Mouse (Mus musculus): ENCODE results near the gene Slc12a4. TPM values are rescaled to one million over a fixed set of nuclear protein-coding genes. Genes with fewer than 3 reads are reported as not detected.
"Not testable (repeated sequence)": the region's sequence is repeated elsewhere in the genome, so short reads cannot be mapped to it uniquely, and the experiment has no call there.

Slc12a4 gene
- polyA plus RNA-seq, 2 experiments, result 46.0 to 116 TPM

- TF ChIP-seq POLR2A (IDR thresholded peaks at IDR 0.05; ENCODE audit: borderline replicate concordance, extremely low read depth, insufficient read depth, insufficient read length), result no peak
- ATAC-seq (ENCODE audit: low FRiP score, low read depth) (peak; percentile 73), DNase-seq (ENCODE audit: low spot score) (peak; percentile 81)
- Histone ChIP-seq H3K9ac (ENCODE audit: low read depth, low read length, severe bottlenecking) (peak within 1 kb of the TSS; percentile 7; the same call in 1 of the 2 replicates), H3K4me3 (replicated peaks; ENCODE audit: low read length) (no peak within 1 kb of the TSS), H3K4me1 (ENCODE audit: control insufficient read depth, insufficient read depth, low read length) (no peaks in the 10 kb centered on the region; the same call in 1 of the 2 replicates), H3K27ac (replicated peaks; ENCODE audit: low read depth, low read length) (no peak within 1 kb of the TSS), H3K4me2 (replicated peaks; ENCODE audit: low read depth, low read length, severe bottlenecking) (peak within 1 kb of the TSS; percentile 24; the same call in 1 of the 2 replicates), H3K27me3 (ENCODE audit: control insufficient read depth, insufficient read depth, low read length) (no peaks in the 10 kb centered on the region), H3K36me3 (ENCODE audit: control insufficient read depth, insufficient read depth, low read length) (no peaks in the 10 kb centered on the region), H3K9me3 (ENCODE audit: control insufficient read depth, low read length) (no peaks in the 10 kb centered on the region)
- WGBS, result 8% methylated on average over 15 of the region's 15 CpGs
Observed at GRCm38 (mm10) chr8:105990856-105991387, 25.0 kb upstream of the Slc12a4 start, which contains the start of gene Dus2. Gene Dus2, plus strand, starts transcription at chr8:105991337.

GRCm38 (mm10) chr8:105988546-105988945 is 22.6 kb upstream of the Slc12a4 start:
- 83% methylated on average over 11 of the region's 11 CpGs for WGBS
- no peak overlapping the region for H3K9ac ChIP-seq (ENCODE audit: low read depth, low read length, severe bottlenecking)

GRCm38 (mm10) chr8:105983406-105983805 is 17.5 kb upstream of the Slc12a4 start:
- H3K4me3 ChIP-seq (replicated peaks; ENCODE audit: low read length); H3K4me2 ChIP-seq (replicated peaks; ENCODE audit: low read depth, low read length, severe bottlenecking); ATAC-seq (ENCODE audit: low FRiP score, low read depth); DNase-seq (ENCODE audit: low spot score); H3K27me3 ChIP-seq (ENCODE audit: control insufficient read depth, insufficient read depth, low read length); H3K36me3 ChIP-seq (ENCODE audit: control insufficient read depth, insufficient read depth, low read length); H3K27ac ChIP-seq (replicated peaks; ENCODE audit: low read depth, low read length); H3K9me3 ChIP-seq (ENCODE audit: control insufficient read depth, low read length); H3K4me1 ChIP-seq (ENCODE audit: control insufficient read depth, insufficient read depth, low read length); H3K9ac ChIP-seq (ENCODE audit: low read depth, low read length, severe bottlenecking): not testable (repeated sequence)
- 74% methylated on average over 10 of the region's 11 CpGs for WGBS

More at GRCm38 (mm10) chr8:105988546-105988945, 22.6 kb upstream of the Slc12a4 start:
- DNase-seq (ENCODE audit: low spot score), result no peak
- TF ChIP-seq POLR2A (IDR thresholded peaks at IDR 0.05; ENCODE audit: borderline replicate concordance, extremely low read depth, insufficient read depth, insufficient read length), result no peak
- Histone ChIP-seq H3K27me3 (ENCODE audit: control insufficient read depth, insufficient read depth, low read length) (no peaks in the 10 kb centered on the region), H3K4me3 (replicated peaks; ENCODE audit: low read length) (no peak overlapping the region), H3K36me3 (ENCODE audit: control insufficient read depth, insufficient read depth, low read length) (no peaks in the 10 kb centered on the region), H3K27ac (replicated peaks; ENCODE audit: low read depth, low read length) (no peak overlapping the region), H3K4me1 (ENCODE audit: control insufficient read depth, insufficient read depth, low read length) (no peaks in the 10 kb centered on the region; the same call in 1 of the 2 replicates), H3K4me2 (replicated peaks; ENCODE audit: low read depth, low read length, severe bottlenecking) (no peak overlapping the region), H3K9me3 (ENCODE audit: control insufficient read depth, low read length) (no peaks in the 10 kb centered on the region)
- ATAC-seq (ENCODE audit: low FRiP score, low read depth), result no peak

- no peak overlapping the region for H3K27ac ChIP-seq (replicated peaks; ENCODE audit: low read depth, low read length)
- WGBS, result 87% methylated on average over 1 of the region's 1 CpGs
- ATAC-seq (ENCODE audit: low FRiP score, low read depth), result no peak
- no peak for DNase-seq (ENCODE audit: low spot score)
- H3K4me2 ChIP-seq (replicated peaks; ENCODE audit: low read depth, low read length, severe bottlenecking), result no peak overlapping the region
- no peaks in the 10 kb centered on the region for H3K36me3 ChIP-seq (ENCODE audit: control insufficient read depth, insufficient read depth, low read length)
- H3K4me1 ChIP-seq (ENCODE audit: control insufficient read depth, insufficient read depth, low read length), result no peaks in the 10 kb centered on the region
- H3K9me3 ChIP-seq (ENCODE audit: control insufficient read depth, low read length), result no peaks in the 10 kb centered on the region
- no peaks in the 10 kb centered on the region for H3K27me3 ChIP-seq (ENCODE audit: control insufficient read depth, insufficient read depth, low read length)
- H3K9ac ChIP-seq (ENCODE audit: low read depth, low read length, severe bottlenecking), result no peak overlapping the region
- TF ChIP-seq POLR2A (IDR thresholded peaks at IDR 0.05; ENCODE audit: borderline replicate concordance, extremely low read depth, insufficient read depth, insufficient read length), result no peak
- H3K4me3 ChIP-seq (replicated peaks; ENCODE audit: low read length), result no peak overlapping the region
Observed at GRCm38 (mm10) chr8:105981146-105981545, 15.2 kb upstream of the Slc12a4 start.

- DNase-seq (ENCODE audit: low spot score) (no peak), ATAC-seq (ENCODE audit: low FRiP score, low read depth) (no peak)
- Histone ChIP-seq H3K9me3 (ENCODE audit: control insufficient read depth, low read length) (no peaks in the 10 kb centered on the region), H3K9ac (ENCODE audit: low read depth, low read length, severe bottlenecking) (no peak within 1 kb of the TSS), H3K36me3 (ENCODE audit: control insufficient read depth, insufficient read depth, low read length) (no peaks in the 10 kb centered on the region), H3K27ac (replicated peaks; ENCODE audit: low read depth, low read length) (no peak within 1 kb of the TSS), H3K4me1 (ENCODE audit: control insufficient read depth, insufficient read depth, low read length) (no peaks in the 10 kb centered on the region), H3K4me2 (replicated peaks; ENCODE audit: low read depth, low read length, severe bottlenecking) (no peak within 1 kb of the TSS), H3K4me3 (replicated peaks; ENCODE audit: low read length) (no peak within 1 kb of the TSS), H3K27me3 (ENCODE audit: control insufficient read depth, insufficient read depth, low read length) (no peaks in the 10 kb centered on the region)
- 90% methylated on average over 15 of the region's 15 CpGs for WGBS
- no peak for TF ChIP-seq POLR2A (IDR thresholded peaks at IDR 0.05; ENCODE audit: borderline replicate concordance, extremely low read depth, insufficient read depth, insufficient read length)
Observed at GRCm38 (mm10) chr8:105979325-105979724, 13.4 kb upstream of the Slc12a4 start, which contains the start of gene Dpep3. Gene Dpep3, minus strand, starts transcription at chr8:105979429.
